Mouse (Mus musculus) embryonic facial prominence, embryonic 14.5 days (tissue): ENCODE measurements around the gene Tat. TPM values are rescaled to one million over a fixed set of nuclear protein-coding genes. Genes with fewer than 3 reads are reported as not detected.
"Not testable (repeated sequence)": the region's sequence is repeated elsewhere in the genome, so short reads cannot be mapped to it uniquely, and the experiment has no call there.

Source experiments
- ATAC-seq: fragments of 200-750 bp; cut with Nextera tagmentation; 2 replicates; pipeline ENCODE4 v1.8.0; 2017; ENCODE audit warnings: low read depth, moderate number of reproducible peaks, moderate TSS enrichment
- DNase-seq: peaks from one replicate; pipeline ENCODE4 v3.0.0-alpha.2; 2015; ENCODE audit warnings: low spot score
- H3K27ac ChIP-seq: fragments of 300-500 bp; sonication (generic); replicated peaks from 2 replicates; pipeline ENCODE4 v1.5.1; 2014; ENCODE audit warnings: low read depth, mild to moderate bottlenecking, low read length, moderate library complexity
- H3K27me3 ChIP-seq: fragments of 300-500 bp; sonication (generic); replicated peaks from 2 replicates; pipeline ENCODE4 v1.6.1; 2014; ENCODE audit warnings: low read length; ENCODE audit not compliant: control insufficient read depth, insufficient read depth
- H3K36me3 ChIP-seq: fragments of 300-500 bp; sonication (generic); 2 replicates; pipeline ENCODE4 v1.6.1; 2014; ENCODE audit warnings: low read length, mixed read lengths; ENCODE audit not compliant: control insufficient read depth, insufficient read depth
- H3K4me1 ChIP-seq: fragments of 300-500 bp; sonication (generic); 2 replicates; pipeline ENCODE4 v1.6.1; 2014; ENCODE audit warnings: antibody characterized with exemption, low read length; ENCODE audit not compliant: control insufficient read depth, insufficient read depth
- H3K4me2 ChIP-seq: fragments of 300-500 bp; sonication (generic); 2 replicates; pipeline ENCODE4 v1.6.1; 2014; ENCODE audit warnings: low read depth, mild to moderate bottlenecking, low read length, moderate library complexity, mixed read lengths
- H3K4me3 ChIP-seq: fragments of 300-500 bp; sonication (generic); 2 replicates; pipeline ENCODE4 v1.5.1; 2014; ENCODE audit warnings: low read depth, mild to moderate bottlenecking, low read length
- H3K9ac ChIP-seq: fragments of 300-500 bp; sonication (generic); 2 replicates; pipeline ENCODE4 v1.6.1; 2014; ENCODE audit warnings: low read depth, mild to moderate bottlenecking, low read length, moderate library complexity, mixed read lengths
- H3K9me3 ChIP-seq: fragments of 300-500 bp; sonication (generic); 2 replicates; pipeline ENCODE4 v1.6.1; 2016; ENCODE audit warnings: low read length; ENCODE audit not compliant: control insufficient read depth
- WGBS: fragments of 180-500 bp; shearing (Covaris S2); extraction: QIAGEN DNeasy Blood & Tissue Kit; methylation state at CpG from one replicate; pipeline ENCODE4 v1.1.7; 2014; 5-methylcytosine and 5-hydroxymethylcytosine counted together
- polyA plus RNA-seq: library from polyadenylated mRNA; unstranded; fragments of >200 nt; fragmentation: Nextera tagmentation; extraction: Ambion mirVana; gene quantifications from 2 replicates; pipeline ENCODE4 v1.2.1, GENCODE M21; 2014

Tat gene
- polyA plus RNA-seq, 1 experiment from 2014 or later: 0.08 TPM

DNA sequence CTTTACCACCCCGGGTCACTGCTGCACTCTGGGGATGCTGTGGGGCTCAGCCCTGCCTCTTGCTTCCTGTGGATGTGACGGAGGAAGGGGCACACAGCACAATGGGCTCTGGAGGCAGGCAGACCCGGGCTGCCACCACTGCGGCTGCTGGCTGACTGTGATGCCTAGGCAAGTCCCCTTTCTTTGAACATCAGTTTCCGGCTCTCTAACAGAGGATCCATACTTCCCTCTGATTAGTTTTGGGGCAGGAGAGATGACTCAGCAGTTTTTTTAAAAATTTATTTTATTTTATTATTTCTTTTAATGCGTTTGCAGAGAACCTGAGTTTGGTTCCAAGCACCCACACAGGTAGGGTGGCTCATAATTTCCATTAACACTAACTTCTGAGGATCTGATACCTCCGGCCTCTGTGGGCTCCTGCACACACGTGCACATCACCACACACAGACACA lies 18.8 kb downstream of the Tat start:
- H3K27me3 ChIP-seq: no peaks in the 10 kb centered on the region
- 72% methylated on average over 8 of the region's 8 CpGs for WGBS
- H3K36me3 ChIP-seq: no peaks in the 10 kb centered on the region
- H3K4me1 ChIP-seq: no peaks in the 10 kb centered on the region
- no peaks in the 10 kb centered on the region for H3K9me3 ChIP-seq
- H3K4me3 ChIP-seq: no peak overlapping the region
- ATAC-seq: no peak
- no peak for DNase-seq
- H3K4me2 ChIP-seq: no peak overlapping the region
- no peak overlapping the region for H3K9ac ChIP-seq
- no peak overlapping the region for H3K27ac ChIP-seq

GRCm38 (mm10) chr8:110010868-110011267 lies 20.6 kb downstream of the Tat start:
- no peak for ATAC-seq
- Histone ChIP-seq H3K27ac (no peak overlapping the region), H3K9ac (no peak overlapping the region), H3K9me3 (no peaks in the 10 kb centered on the region), H3K4me2 (no peak overlapping the region), H3K27me3 (no peaks in the 10 kb centered on the region), H3K36me3 (no peaks in the 10 kb centered on the region), H3K4me3 (no peak overlapping the region), H3K4me1 (no peaks in the 10 kb centered on the region)
- 39% methylated on average over 5 of the region's 5 CpGs for WGBS
- DNase-seq: no peak

DNA sequence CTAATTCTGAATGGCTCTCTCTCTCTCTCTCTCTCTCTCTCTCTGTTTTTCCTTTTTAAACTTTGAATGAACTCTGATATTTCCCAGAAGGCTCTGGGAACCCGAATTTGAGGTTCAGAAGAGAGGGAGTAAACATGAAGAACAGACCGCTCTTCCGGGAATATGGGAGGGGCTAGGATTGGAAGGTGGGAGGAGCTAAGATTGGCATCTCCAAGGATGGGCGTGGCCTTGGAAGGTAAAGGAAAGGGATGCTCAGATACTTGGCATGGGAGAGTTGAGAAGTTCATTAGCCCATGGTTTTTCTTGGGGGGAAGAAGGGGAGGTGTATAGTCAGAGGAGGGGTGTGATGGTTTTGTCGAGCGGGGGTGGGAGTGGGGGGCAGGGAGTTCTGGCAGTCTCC lies 31.8 kb downstream of the Tat start:
- no peak for DNase-seq

GRCm38 (mm10) chr8:110022768-110023344 lies 32.6 kb downstream of the Tat start:
- 90% methylated on average over 10 of the region's 10 CpGs for WGBS
- Histone ChIP-seq H3K27ac (no peak overlapping the region), H3K4me1 (no peaks in the 10 kb centered on the region), H3K27me3 (no peaks in the 10 kb centered on the region), H3K4me3 (no peak overlapping the region), H3K36me3 (no peaks in the 10 kb centered on the region), H3K9ac (no peak overlapping the region), H3K9me3 (no peaks in the 10 kb centered on the region), H3K4me2 (no peak overlapping the region)
- DNase-seq (no peak), ATAC-seq (no peak)

More for the DNA sequence above, 31.8 kb downstream of the Tat start:
- ATAC-seq: no peak
- H3K4me1 ChIP-seq: no peaks in the 10 kb centered on the region
- no peak overlapping the region for H3K4me2 ChIP-seq
- WGBS: 56% methylated on average over 6 of the region's 6 CpGs
- no peaks in the 10 kb centered on the region for H3K36me3 ChIP-seq
- H3K9ac ChIP-seq: no peak overlapping the region
- H3K27me3 ChIP-seq: no peaks in the 10 kb centered on the region
- no peak overlapping the region for H3K27ac ChIP-seq
- no peak overlapping the region for H3K4me3 ChIP-seq
- H3K9me3 ChIP-seq: no peaks in the 10 kb centered on the region

DNA sequence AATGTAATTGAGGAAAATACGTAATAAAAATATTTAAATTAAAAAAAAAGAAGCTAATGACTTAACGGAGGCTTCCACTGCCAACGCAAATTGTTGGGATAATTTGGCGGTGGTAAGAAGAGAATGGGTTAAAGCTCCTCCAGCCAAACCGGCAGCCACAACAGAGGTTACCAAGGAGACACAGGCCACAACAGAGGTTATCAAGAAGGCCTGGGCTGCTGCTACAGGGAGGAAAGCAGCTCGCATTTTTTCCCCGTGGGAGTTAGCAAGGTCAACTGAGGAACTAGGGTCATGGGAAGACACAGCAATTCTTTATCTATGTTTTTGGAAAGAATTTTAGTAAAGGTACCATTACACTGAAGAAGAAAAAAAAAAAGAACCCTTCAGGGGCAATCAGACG lies 43.5 kb downstream of the Tat start:
- H3K36me3 ChIP-seq, H3K27me3 ChIP-seq, H3K4me2 ChIP-seq, H3K4me3 ChIP-seq, H3K9me3 ChIP-seq, H3K27ac ChIP-seq, DNase-seq, ATAC-seq, H3K9ac ChIP-seq, H3K4me1 ChIP-seq: not testable (repeated sequence)
- 27% methylated on average over 8 of the region's 8 CpGs for WGBS

GRCm38 (mm10) chr8:110034331-110034730 lies 44.1 kb downstream of the Tat start:
- Histone ChIP-seq H3K9ac (no peak overlapping the region), H3K4me3 (no peak overlapping the region), H3K4me1 (no peaks in the 10 kb centered on the region), H3K27ac (no peak overlapping the region), H3K27me3 (no peaks in the 10 kb centered on the region), H3K4me2 (no peak overlapping the region), H3K9me3 (no peaks in the 10 kb centered on the region), H3K36me3 (no peaks in the 10 kb centered on the region)
- 62% methylated on average over 4 of the region's 4 CpGs for WGBS
- DNase-seq (no peak), ATAC-seq (no peak)

GRCm38 (mm10) chr8:110036156-110036555 lies 45.9 kb downstream of the Tat start:
- ATAC-seq (no peak), DNase-seq (no peak)
- 73% methylated on average over 2 of the region's 2 CpGs for WGBS
- Histone ChIP-seq H3K27me3 (no peaks in the 10 kb centered on the region), H3K27ac (no peak overlapping the region), H3K4me2 (no peak overlapping the region), H3K9me3 (no peaks in the 10 kb centered on the region), H3K9ac (no peak overlapping the region), H3K36me3 (no peaks in the 10 kb centered on the region), H3K4me1 (no peaks in the 10 kb centered on the region), H3K4me3 (no peak overlapping the region)

DNA sequence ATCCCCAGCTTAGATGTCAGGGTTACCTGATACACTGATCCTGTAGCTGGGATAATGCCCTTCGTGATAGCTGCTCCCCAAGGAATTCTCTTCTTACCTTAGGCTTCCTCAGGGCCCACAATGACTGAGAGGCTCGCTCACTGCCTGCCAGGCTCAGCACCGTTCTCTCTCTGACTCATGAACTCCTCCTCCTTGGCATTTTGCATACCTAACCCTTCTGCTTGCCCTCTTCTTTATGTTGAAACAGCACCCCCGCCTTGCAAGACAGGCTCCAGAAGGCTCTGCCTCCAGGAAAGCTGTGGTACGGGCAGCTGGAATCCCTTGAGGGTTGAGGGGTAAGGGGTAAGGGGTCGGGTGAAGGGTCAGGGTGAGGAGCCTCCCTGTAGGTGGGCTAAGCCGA lies 49.0 kb downstream of the Tat start:
- Histone ChIP-seq H3K9ac (no peak overlapping the region), H3K27ac (no peak overlapping the region), H3K27me3 (no peaks in the 10 kb centered on the region), H3K36me3 (no peaks in the 10 kb centered on the region), H3K9me3 (no peaks in the 10 kb centered on the region), H3K4me3 (no peak overlapping the region), H3K4me2 (no peak overlapping the region), H3K4me1 (no peaks in the 10 kb centered on the region)
- no peak for DNase-seq
- ATAC-seq: no peak
- 23% methylated on average over 7 of the region's 7 CpGs for WGBS

GRCm38 (mm10) chr8:110039659-110040058 lies 49.4 kb downstream of the Tat start, which contains the start of gene Chst4:
Chst4 (minus strand) TSS chr8:110039740.
- Histone ChIP-seq H3K4me3 (no peak within 1 kb of the TSS), H3K27me3 (no peaks in the 10 kb centered on the region), H3K27ac (no peak within 1 kb of the TSS), H3K9me3 (no peaks in the 10 kb centered on the region), H3K4me1 (no peaks in the 10 kb centered on the region), H3K9ac (no peak within 1 kb of the TSS), H3K4me2 (no peak within 1 kb of the TSS), H3K36me3 (no peaks in the 10 kb centered on the region)
- ATAC-seq: no peak
- no peak for DNase-seq
- 67% methylated on average over 5 of the region's 5 CpGs for WGBS
